In genomic region chr8:124294425-124294824, GRCm38 (mm10) we compare ENCODE assay signal across 12 mouse cellular contexts.
A peak's percentile ranks its signal among the peaks of the same experiment; 100 is the strongest.
DNase-seq lines count a peak whose midpoint lies in the region; ATAC-seq lines count a peak whose summit lies in the region.
"Had no signal": no experiment of that assay in that cellular context is flagged by ENCODE, and none has a peak within 500 bp of the region (broad histone marks: within the 10 kb centered on the region; RNA-seq: fewer than 3 reads in every experiment).

No protein-coding gene starts in this region.

- no peak overlapping the region for H3K4me3 ChIP-seq in intestine, embryonic 14.5 days (ENCODE audit: low read depth, low read length)
- H3K4me3 ChIP-seq in intestine, embryonic 16.5 days (ENCODE audit: low read length) = no peak overlapping the region
- no peak overlapping the region for H3K4me3 ChIP-seq in embryonic facial prominence, embryonic 12.5 days
- no peak overlapping the region for H3K4me3 ChIP-seq in heart, embryonic 16.5 days (ENCODE audit: low read length)
- no peak overlapping the region for H3K4me3 ChIP-seq in macrophage (ENCODE audit: inconsistent target)

- no peak for ATAC-seq in intestine, embryonic 14.5 days (replicated peaks; ENCODE audit: low FRiP score, low TSS enrichment, low read depth)
- ATAC-seq in intestine, embryonic 16.5 days = no peak
- no peak for ATAC-seq in embryonic facial prominence, embryonic 12.5 days (ENCODE audit: insufficient number of reproducible peaks, insufficient read depth, low FRiP score, low TSS enrichment)
- ATAC-seq in heart, embryonic 16.5 days (replicated peaks; ENCODE audit: extremely low read depth, insufficient read depth, low FRiP score) = peak; percentile 63
- no peak for ATAC-seq in inflammation-experienced regulatory T-cells, adult 6 months

- H3K27ac ChIP-seq in intestine, embryonic 14.5 days (ENCODE audit: low read depth) = peak overlapping the region; percentile 51; the same call in 1 of the 2 replicates
- no peak overlapping the region for H3K27ac ChIP-seq in intestine, embryonic 16.5 days (ENCODE audit: low read length)
- H3K27ac ChIP-seq in embryonic facial prominence, embryonic 12.5 days = 0 out of 2 replicates have a peak overlapping the region, but pooled peaks have one; percentile 2
- peak overlapping the region; percentile 60 for H3K27ac ChIP-seq in heart, embryonic 16.5 days (ENCODE audit: low read length)
- 0 out of 2 replicates have a peak overlapping the region, but pooled peaks have one; percentile 10 for H3K27ac ChIP-seq in macrophage

- H3K36me3 ChIP-seq in intestine, embryonic 14.5 days (ENCODE audit: control insufficient read depth, insufficient read depth, low read length) = peaks cover 8% of the 10 kb centered on the region; the same call in 1 of the 2 replicates
- H3K36me3 ChIP-seq in intestine, embryonic 16.5 days (ENCODE audit: control insufficient read depth, insufficient read depth, low read length) = no peaks in the 10 kb centered on the region
- H3K36me3 ChIP-seq in embryonic facial prominence, embryonic 12.5 days = 0 out of 2 replicates have a peak, but pooled peaks cover 4% of the 10 kb centered on the region
- H3K36me3 ChIP-seq in heart, embryonic 16.5 days (ENCODE audit: control insufficient read depth, insufficient read depth) = no peaks in the 10 kb centered on the region
- no peaks in the 10 kb centered on the region for H3K36me3 ChIP-seq in macrophage (ENCODE audit: inconsistent target)
- H3K36me3 ChIP-seq: G1E had no signal

- no peaks in the 10 kb centered on the region for H3K27me3 ChIP-seq in intestine, embryonic 14.5 days (replicated peaks; ENCODE audit: control insufficient read depth, insufficient read depth, low read length)
- H3K27me3 ChIP-seq in intestine, embryonic 16.5 days (replicated peaks; ENCODE audit: control insufficient read depth, insufficient read depth, low read length) = no peaks in the 10 kb centered on the region
- H3K27me3 ChIP-seq in embryonic facial prominence, embryonic 12.5 days = no peaks in the 10 kb centered on the region
- H3K27me3 ChIP-seq in heart, embryonic 16.5 days (ENCODE audit: control insufficient read depth, insufficient read depth, low read length) = no peaks in the 10 kb centered on the region

- peaks cover 55% of the 10 kb centered on the region; the same call in 1 of the 2 replicates for H3K79me2 ChIP-seq in macrophage (ENCODE audit: inconsistent target)

- H3K4me2 ChIP-seq in intestine, embryonic 14.5 days (ENCODE audit: low read length) = no peak overlapping the region
- no peak overlapping the region for H3K4me2 ChIP-seq in intestine, embryonic 16.5 days (ENCODE audit: low read depth, low read length)
- no peak overlapping the region for H3K4me2 ChIP-seq in embryonic facial prominence, embryonic 12.5 days (replicated peaks)
- peak overlapping the region; percentile 1; the same call in 1 of the 2 replicates for H3K4me2 ChIP-seq in heart, embryonic 16.5 days (ENCODE audit: low read depth, low read length)

- WGBS in intestine, embryonic 14.5 days = 47% methylated on average over 6 of the region's 6 CpGs
- 57% methylated on average over 6 of the region's 6 CpGs for WGBS in intestine, embryonic 16.5 days
- WGBS in embryonic facial prominence, embryonic 12.5 days = 62% methylated on average over 6 of the region's 6 CpGs
- WGBS in heart, embryonic 16.5 days = 56% methylated on average over 6 of the region's 6 CpGs
- WGBS in macrophage (ENCODE audit: missing documents) = 33% methylated on average over 6 of the region's 6 CpGs

- H3K4me1 ChIP-seq in intestine, embryonic 14.5 days (replicated peaks; ENCODE audit: control insufficient read depth, insufficient read depth, low read length) = peaks cover 19% of the 10 kb centered on the region
- H3K4me1 ChIP-seq in intestine, embryonic 16.5 days (ENCODE audit: control insufficient read depth, insufficient read depth, low read length) = peaks cover 5% of the 10 kb centered on the region
- H3K4me1 ChIP-seq in embryonic facial prominence, embryonic 12.5 days = peaks cover 22% of the 10 kb centered on the region
- H3K4me1 ChIP-seq in heart, embryonic 16.5 days (ENCODE audit: control insufficient read depth, insufficient read depth, low read length) = peaks cover 30% of the 10 kb centered on the region

- H3K9ac ChIP-seq in intestine, embryonic 14.5 days (ENCODE audit: low read length) = no peak overlapping the region
- H3K9ac ChIP-seq in intestine, embryonic 16.5 days (ENCODE audit: low read depth, low read length) = no peak overlapping the region
- H3K9ac ChIP-seq in embryonic facial prominence, embryonic 12.5 days = no peak overlapping the region
- H3K9ac ChIP-seq in heart, embryonic 16.5 days (ENCODE audit: low read length) = 0 out of 2 replicates have a peak overlapping the region, but pooled peaks have one; percentile 9

- DNase-seq in intestine, embryonic 14.5 days (ENCODE audit: low spot score) = no peak
- DNase-seq in adrenal gland, adult (ENCODE audit: inconsistent age in 2 of 2, low spot score in 1 of 2) = no peak
- no peak for DNase-seq in adipocyte (ENCODE audit: low spot score)
- DNase-seq: adrenal gland, postnatal 25 days; cerebellum, postnatal 10 days; kidney, adult 11 months had no signal

- H3K9me3 ChIP-seq in intestine, embryonic 14.5 days (ENCODE audit: control insufficient read depth, low read length) = no peaks in the 10 kb centered on the region
- H3K9me3 ChIP-seq in intestine, embryonic 16.5 days (ENCODE audit: control insufficient read depth, low read length) = no peaks in the 10 kb centered on the region
- H3K9me3 ChIP-seq in embryonic facial prominence, embryonic 12.5 days = no peaks in the 10 kb centered on the region
- H3K9me3 ChIP-seq in heart, embryonic 16.5 days (replicated peaks; ENCODE audit: control insufficient read depth, low read length) = no peaks in the 10 kb centered on the region
